Mouse (Mus musculus) E14TG2a.4 (cell line): Measurements from ENCODE around the gene Odf3.

ENCODE experiments used
- CTCF ChIP-seq: conservative IDR thresholded peaks from 2 replicates; pipeline ENCODE4 v1.5.1; 2014; ENCODE audit warnings: low read length
- NANOG ChIP-seq: IDR thresholded peaks from 2 replicates; pipeline ENCODE4 v1.6.1; 2014; ENCODE audit warnings: borderline replicate concordance, low read length, mixed read lengths

DNA sequence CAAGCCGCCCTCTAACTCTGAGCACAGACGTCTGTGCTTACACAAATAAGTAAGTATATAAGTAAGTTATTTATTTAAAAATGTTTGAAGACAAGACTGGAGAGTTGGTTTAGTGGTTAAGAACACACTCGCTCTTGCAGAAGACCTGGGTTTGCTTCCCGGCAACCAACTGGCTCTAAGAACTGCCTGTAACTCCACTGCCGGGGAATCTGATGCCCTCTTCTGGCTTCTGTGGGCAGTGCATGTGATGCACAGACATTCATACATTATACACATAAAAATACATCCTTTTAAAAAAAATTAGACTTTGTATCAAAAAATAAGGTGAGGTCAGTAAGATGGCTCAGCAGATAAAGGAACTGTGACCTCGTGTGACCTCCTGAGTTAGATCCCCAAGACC lies 37.1 kb upstream of the Odf3 start:
- peak; percentile 79 for TF ChIP-seq CTCF
- TF ChIP-seq NANOG: no peak
